Mouse (Mus musculus) thymus, postnatal 36 days (tissue): ENCODE data around the gene Nkx2-1.
"Not testable (repeated sequence)": the region's sequence is repeated elsewhere in the genome, so short reads cannot be mapped to it uniquely, and the experiment has no call there.

Experiments
- DNase-seq, 2 experiments: peaks; one replicate each; pipeline ENCODE4 v3.0.0; 2022; ENCODE audit warnings: mixed read lengths in 2 of 2

Nkx2-1 gene

DNA sequence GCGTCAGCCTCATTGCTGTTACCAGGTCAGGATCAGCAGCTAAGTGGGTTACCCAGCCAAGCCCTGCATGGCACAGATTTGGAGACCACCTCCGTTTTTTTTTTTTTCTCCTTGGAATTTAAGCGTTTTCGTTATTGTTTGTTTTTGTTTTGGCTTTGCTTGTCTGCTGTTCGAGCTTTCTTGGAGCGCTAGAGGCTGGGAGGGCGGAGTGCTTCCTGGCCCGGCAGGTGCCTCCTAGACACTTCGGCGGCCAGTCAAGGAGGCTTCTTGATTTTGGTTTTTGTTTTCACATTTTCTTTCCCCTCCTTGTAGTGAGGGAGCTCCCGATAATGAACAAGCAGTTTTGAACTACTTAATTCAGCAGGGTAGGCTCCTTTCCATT lies at the start of gene Nkx2-1:
Gene Nkx2-1 (minus strand): TSS at position 25 of the 382 bp plus-strand sequence.
- DNase-seq, result no peak

DNA sequence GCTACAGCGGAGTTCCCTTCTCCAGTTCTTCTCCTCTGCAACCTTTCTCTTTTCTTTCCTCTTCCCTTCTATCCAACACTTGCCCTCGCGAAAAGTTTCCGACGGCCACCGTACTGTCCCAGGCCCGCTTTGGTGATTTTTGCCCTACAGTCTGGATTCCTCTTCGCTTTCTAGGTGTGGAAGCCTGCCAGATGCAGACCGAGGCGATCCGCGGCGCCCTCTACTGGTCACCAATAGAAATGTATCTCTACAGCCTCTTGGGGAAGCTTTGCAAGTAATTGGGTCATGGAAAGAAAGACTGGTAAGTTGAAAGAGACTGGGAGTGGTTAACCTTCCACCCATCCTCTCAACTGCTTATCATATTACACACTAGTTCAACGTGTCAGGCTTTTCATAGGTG lies 4.4 kb upstream of the Nkx2-1 start:
- peak; percentile 21 to 28 for DNase-seq

- no peak for DNase-seq
Observed at GRCm38 (mm10) chr12:56540591-56540990, 3.9 kb upstream of the Nkx2-1 start.

- DNase-seq, result no peak
Observed at GRCm38 (mm10) chr12:56538601-56539000, 1.9 kb upstream of the Nkx2-1 start.

GRCm38 (mm10) chr12:56537931-56538330 lies 1.2 kb upstream of the Nkx2-1 start:
- no peak for DNase-seq

- no peak for DNase-seq
Observed at GRCm38 (mm10) chr12:56537342-56537741, 634 bp upstream of the Nkx2-1 start.

DNA sequence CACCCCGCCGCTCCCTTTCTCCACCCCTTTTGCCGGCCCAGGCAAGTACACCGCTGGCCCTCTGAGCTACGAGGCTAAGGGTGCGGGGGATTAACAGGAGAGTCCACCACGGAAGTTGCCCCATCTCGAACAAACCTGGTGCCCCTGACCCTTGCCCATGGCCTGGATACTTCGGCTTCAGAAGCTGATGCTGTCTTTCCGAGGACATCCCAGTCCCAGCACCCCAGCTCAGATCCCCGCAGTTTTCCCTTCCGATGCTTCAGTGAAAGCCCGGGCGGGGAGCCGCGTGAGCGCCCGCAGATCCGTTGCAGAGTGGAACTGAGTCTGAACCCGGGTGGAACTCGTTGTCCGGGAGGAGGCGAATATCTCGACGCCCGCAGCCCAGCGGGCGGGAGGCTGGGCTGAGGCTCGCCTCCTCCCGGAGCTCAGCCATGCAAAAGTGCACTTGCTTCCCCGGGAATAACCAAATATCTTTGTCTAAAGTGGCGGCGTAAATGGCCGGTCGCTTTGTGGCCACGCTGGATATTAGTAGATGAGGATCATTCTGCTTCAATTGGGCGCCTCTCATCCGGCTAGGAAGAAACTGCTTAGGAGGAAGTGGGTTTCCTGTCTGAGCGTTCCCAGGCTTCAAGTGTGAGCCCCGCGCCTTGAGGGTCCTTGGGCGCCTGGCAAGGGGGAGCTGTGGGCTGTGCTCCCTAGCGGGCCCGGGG lies 379 bp downstream of the Nkx2-1 start:
- DNase-seq, result no peak

- no peak for DNase-seq
Observed at GRCm38 (mm10) chr12:56535411-56536173, 1.1 kb downstream of the Nkx2-1 start.

- DNase-seq, result no peak
Observed at GRCm38 (mm10) chr12:56534651-56535326, 1.9 kb downstream of the Nkx2-1 start.

DNA sequence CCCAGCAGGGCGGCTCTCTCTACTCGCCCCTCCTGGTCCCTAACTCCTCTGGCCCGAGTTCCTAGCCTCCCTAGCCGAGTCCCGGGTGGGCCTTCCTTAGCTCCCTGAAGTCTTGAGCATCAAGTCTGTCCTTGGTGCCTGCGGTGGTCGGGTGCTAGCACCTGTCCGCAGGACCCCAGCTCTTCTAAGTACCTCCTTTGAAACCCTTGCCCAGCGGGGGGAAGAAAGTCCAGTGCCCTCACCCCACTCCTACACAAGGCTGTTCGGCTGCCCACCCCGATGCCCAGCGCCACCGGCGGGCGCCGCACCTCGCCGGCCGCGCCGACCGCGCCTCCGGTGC lies 2.4 kb downstream of the Nkx2-1 start:
- no peak for DNase-seq

DNA sequence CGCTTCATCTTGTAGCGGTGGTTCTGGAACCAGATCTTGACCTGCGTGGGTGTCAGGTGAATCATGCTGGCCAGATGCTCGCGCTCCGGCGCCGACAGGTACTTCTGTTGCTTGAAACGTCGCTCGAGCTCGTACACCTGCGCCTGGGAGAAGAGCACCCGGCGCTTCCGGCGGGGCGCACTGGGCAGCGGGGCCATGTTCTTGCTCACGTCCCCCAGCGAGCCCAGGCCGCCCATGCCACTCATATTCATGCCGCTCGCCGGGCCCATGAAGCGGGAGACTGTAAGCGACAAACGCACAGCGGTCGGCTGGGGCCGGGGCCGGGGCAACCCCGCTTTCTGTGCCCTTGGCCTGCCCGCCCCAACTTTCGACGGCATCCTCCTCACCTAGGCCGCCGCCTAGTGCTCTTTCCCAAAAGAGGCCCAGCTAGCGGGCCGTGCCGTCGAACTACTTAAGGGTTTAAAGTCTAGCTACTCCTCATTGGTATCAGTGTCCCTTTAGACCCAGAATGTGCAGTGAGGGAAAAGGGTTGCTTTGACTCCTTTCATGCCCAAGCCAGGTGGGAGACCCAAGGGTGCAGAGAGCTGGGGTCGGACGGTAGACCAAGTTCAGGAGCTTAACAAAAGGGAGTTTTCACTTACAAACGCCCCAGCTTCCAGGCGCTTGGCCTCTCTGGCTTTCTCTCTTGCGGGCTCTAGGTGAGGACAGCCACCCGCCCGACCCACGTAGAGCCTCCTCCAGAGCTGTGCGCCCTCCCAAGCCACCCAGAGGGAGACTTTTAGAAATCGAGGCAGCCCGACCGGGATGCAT lies 3.0 kb downstream of the Nkx2-1 start:
- DNase-seq, result no peak

- no peak for DNase-seq
Observed at GRCm38 (mm10) chr12:56532986-56533495, 3.7 kb downstream of the Nkx2-1 start.

DNA sequence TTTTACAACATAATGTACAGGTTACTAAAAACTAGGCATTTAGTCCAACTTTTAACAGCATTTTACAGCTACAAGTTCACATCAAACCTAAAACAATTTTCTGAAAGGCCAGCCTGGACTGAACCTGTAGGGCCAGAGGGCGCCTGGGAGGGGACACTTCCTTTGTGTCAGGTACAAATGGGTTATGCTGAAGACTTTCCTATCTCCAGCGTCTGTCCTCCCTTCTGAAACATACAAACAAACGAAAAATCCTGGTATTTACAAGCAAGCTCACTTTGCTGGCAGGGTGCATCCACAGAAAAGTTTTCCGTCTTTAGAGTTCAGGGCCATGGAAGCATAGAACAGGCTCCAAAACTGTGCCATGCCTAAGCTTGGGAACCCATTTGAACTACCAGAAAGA lies 4.6 kb downstream of the Nkx2-1 start:
- no peak for DNase-seq

GRCm38 (mm10) chr12:56531051-56531620 lies 5.6 kb downstream of the Nkx2-1 start:
- DNase-seq, result no peak

DNA sequence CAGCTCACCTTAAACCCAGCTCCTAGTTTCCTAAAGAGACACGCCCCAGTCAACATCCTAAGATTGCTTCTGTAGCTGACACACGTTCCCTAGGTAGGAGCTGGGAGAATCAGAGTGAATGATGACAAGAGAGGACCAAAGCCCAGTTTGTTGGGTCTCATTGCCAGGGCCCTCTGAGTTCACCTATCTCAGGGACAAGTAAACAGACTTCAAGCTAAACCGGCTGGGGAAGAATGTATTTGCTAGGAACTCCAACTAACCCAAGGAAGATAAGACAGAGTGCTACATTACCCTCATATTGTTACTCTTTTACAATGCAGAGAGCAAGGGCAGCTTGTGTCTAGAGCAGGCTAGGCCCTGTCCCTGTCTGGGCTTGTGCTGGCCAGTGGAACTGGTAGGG lies 6.8 kb downstream of the Nkx2-1 start:
- no peak for DNase-seq

DNA sequence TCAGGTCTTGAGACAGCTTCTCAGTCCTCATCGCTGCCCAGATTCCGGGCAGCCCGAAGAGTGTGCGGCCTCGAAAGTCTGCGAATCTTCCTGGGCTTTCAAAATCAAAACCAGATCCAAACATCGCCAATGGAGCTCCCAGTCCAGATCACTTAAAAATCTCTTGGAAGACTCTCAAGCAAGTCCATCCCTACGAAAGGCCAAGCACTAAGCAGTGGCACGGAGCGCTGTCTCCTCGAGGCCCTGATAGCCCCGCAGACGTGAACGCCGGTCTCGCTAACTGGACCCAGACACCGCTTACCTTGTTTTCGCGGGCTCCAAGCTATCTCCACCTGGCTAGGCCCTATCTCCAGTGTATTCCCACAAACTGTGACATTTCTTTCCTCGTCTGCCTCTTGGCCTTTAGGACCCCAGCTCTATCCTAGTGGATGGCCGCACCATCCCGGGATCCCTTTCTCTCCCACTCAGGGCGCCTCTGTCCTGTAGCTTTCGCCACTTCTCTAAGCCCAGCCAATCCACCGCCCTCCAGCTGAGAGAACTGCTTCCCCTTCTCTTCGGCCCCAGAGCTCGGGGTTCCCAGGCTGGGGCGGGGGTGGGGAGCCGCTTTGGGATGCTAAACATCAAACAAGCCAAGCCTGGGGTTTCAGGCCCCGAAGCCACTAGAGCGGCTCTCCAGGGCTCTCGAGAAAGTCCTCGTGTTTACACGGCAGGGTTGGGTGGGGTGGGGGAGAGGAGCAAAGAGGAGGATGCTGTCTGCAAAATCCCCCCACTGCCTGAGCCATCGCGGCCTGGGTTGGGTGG lies 7.6 kb downstream of the Nkx2-1 start:
- DNase-seq, result no peak

GRCm38 (mm10) chr12:56528034-56528570 lies 8.6 kb downstream of the Nkx2-1 start:
- no peak for DNase-seq

DNA sequence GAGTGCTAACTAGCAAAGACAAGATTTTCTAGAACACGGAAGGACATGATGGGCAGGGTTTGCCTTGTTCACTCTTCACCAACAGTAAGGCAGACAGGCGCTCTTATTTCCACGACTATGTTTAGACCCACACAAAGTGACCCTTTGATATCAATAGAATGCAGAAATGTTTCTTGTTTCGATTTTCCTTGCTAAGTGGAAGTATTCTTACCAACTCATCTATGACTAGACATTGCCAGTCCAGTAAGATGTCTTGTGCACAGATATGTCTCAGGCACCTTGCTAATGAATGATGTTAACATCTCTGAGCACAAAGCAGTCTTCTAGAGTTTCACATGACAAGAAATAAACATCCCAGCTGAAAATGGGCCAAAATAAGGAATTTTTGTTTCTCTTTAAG lies 9.6 kb downstream of the Nkx2-1 start:
- no peak for DNase-seq

GRCm38 (mm10) chr12:56525219-56525797 lies 11.4 kb downstream of the Nkx2-1 start:
- DNase-seq, result not testable (repeated sequence)

GRCm38 (mm10) chr12:56524201-56524600 lies 12.5 kb downstream of the Nkx2-1 start:
- DNase-seq, result no peak

DNA sequence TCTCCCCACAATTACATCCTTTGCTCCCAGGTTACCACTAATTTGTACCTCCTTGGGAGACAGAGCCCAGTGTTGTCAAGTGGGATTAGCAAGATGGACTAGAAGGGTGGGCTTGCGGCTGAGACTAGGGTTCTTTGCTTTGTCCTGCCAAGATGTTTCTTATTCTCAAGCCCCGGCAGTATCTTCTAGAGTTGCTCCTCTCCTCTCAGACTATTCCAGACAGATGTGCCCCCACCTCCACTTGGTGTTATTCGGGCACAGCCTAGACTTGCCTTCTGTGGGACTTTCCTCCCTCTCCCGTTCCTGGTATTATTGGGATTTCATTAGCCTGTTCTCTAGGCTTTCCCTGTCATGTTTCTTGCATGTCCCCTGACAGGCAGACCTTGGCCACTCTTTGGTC lies 14.5 kb downstream of the Nkx2-1 start:
- DNase-seq, result no peak
